Mouse (Mus musculus) left cerebral cortex, adult 2 months (tissue): Measurements from ENCODE around the gene Rtp4. TPM values are rescaled to one million over a fixed set of nuclear protein-coding genes. Genes with fewer than 3 reads are reported as not detected.

Experiments used
- DNase-seq, 2 experiments: peaks; one replicate each; pipeline ENCODE4 v3.0.0; 2021 to 2022; ENCODE audit warnings: low spot score in 2 of 2, mixed read lengths in 1 of 2; ENCODE audit errors: extremely low spot score in 1 of 2
- H3K27ac ChIP-seq: fragments of 200-600 bp; 2 replicates; pipeline ENCODE4 v1.8.1; 2022
- H3K4me3 ChIP-seq: fragments of 200-600 bp; 2 replicates; pipeline ENCODE4 v1.8.1; 2022
- CTCF ChIP-seq: fragments of 200-600 bp; IDR thresholded peaks from 2 replicates; pipeline ENCODE4 v1.8.1; 2022; ENCODE audit warnings: antibody characterized with exemption, mild to moderate bottlenecking, moderate library complexity
- intact Hi-C: fragments of 180-260 bp; cut with DNase I; formaldehyde crosslinking; loops from one replicate; pipeline ENCODE4 v1.15.1; 2025
- total RNA-seq, 2 experiments: library from RNA; stranded (reverse); gene quantifications; 2 replicates each; pipeline ENCODE4 v1.2.3; 2021

Rtp4 gene
- total RNA-seq, 2 experiments from 2014 or later: 1.7 to 2.4 TPM

DNA sequence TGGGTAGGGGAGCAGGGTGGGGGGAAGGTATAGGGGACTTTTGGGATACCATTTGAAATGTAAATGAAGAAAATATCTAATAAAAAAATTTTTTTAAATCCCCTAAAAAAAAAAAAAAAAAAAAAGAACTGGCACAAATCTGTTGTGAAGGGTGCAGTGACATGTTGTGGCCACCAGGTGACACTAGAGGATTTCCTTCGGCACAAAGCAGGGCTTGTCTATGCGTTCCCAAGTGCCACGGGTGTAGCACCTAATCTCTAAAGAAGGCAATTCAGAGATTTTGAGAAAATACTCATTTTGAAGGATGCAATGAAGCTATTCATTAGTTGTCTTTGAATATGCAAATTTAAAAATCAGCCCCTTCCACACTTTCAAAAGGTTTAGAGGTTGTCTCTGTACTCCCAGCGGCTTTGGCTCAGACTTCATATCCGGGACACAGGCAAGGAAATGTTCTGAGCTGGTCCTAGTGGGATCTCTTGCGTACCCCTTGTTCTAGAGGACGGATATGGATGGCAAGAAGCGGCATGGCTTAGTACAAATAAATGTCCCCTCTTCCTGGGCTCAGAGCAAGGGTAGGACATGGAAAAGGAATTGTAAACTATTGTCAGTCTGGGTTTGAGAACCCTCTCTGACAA lies 30.4 kb downstream of the Rtp4 start:
- Histone ChIP-seq H3K4me3 (no peak overlapping the region), H3K27ac (no peak overlapping the region)
- peak; percentile 49 to 61 for DNase-seq
- intact Hi-C loops: loop anchor here (1.0 to 5.0 kb wide), 4 partner anchors 98 to 402 kb away; no protein-coding TSS in a partner anchor
- TF ChIP-seq CTCF: peak; percentile 91

DNA sequence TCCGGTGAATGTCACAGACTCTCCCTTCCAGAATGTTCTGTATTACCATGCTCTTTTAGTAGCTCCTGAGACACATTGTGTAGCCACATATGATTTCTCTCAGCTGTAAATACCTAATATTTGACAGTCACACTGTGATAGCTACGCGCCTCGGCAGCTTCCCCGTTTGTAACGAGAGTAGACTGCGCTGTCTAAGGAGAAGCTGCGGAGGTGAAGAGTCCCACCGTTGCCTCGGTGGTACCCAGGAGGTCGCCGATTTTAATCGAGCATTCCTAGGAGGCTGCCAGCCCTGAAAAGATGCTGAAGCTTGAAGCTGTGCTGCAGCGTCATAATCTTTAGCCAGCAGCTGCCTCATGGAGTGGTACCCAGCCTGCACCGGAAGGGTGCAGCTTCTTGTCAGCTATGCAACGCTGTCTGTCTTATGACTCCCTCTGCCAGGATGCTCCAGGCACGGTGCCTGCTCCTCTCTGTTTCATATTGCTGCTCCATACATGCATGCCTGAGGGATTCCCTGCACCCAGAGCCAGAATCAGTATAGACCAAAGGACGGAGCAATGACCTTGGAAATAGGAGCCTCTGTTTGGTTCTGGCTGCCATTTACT lies 31.0 kb downstream of the Rtp4 start:
- H3K27ac ChIP-seq: no peak overlapping the region
- no peak; the same call in 1 of the 2 replicates for TF ChIP-seq CTCF
- intact Hi-C loops: loop anchor here (1.0 to 5.0 kb wide), 4 partner anchors 99 to 402 kb away; no protein-coding TSS in a partner anchor
- DNase-seq: no peak
- H3K4me3 ChIP-seq: no peak overlapping the region

DNA sequence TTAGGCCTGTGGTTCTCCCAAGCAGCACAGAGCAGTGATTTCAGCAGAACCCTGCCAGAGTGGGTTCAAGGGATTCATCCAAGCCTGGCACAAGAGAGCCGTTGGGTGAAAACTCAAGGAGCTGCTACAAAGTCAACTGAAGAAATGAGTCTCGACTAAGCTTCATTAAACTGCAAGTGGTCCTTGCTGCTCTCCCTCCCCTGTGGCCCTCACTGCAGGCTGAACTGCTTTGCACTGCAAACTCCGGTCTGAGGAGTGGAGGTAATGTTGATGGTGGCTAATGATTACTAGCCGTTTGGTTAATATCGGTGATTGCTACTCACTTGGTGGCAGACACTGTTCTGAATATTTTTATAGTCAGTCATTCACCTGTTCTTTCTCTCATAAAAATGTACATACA lies 34.6 kb downstream of the Rtp4 start:
- no peak for TF ChIP-seq CTCF
- DNase-seq: no peak
- intact Hi-C loops: loop anchor here (5.0 kb wide), 1 partner anchor 168 kb away; no protein-coding TSS in a partner anchor
- Histone ChIP-seq H3K27ac (no peak overlapping the region), H3K4me3 (no peak overlapping the region)

DNA sequence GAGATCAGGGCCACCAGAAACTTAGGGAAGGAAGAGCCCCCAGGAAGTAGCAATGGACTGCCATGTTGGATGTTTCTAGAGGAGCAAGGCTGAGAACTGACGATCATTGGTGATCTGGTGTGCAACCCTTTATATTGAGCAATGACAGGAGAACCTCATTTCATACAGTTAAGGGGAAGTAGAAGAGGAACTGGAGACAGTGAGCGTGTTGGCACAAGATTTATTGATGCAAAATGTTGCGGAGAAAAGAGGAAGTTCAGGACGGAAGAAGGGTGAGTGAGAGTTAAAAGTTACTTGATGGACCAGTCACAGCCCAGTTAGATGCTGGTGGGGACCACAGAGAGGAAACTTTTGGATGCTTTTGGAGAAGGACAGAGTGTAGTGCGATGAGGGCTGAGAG lies 37.1 kb downstream of the Rtp4 start:
- intact Hi-C loops: no loop called here
- DNase-seq: no peak

DNA sequence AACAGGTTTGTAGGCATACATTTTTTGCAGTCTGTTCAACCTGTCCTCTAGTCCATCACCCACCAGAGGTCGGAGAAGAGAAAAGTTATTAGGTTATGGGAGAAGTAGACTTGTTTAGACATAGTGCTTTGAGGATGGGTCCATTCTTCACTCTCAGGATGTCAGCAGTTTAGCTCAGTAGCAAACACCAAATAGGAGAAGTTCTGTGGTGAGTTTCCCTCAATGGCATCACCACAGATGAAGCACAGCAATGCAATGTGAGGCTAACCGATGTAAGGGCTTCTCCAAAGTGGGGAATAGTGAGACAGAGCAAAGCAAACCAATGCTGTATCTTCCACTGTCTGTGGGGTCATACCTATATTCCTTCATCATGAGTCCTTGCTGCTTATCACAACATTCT lies 37.6 kb downstream of the Rtp4 start:
- TF ChIP-seq CTCF: no peak
- DNase-seq: no peak
- intact Hi-C loops: no loop called here
- Histone ChIP-seq H3K4me3 (no peak overlapping the region), H3K27ac (no peak overlapping the region)

More for the DNA sequence above, 37.1 kb downstream of the Rtp4 start:
- TF ChIP-seq CTCF: no peak
- H3K27ac ChIP-seq: no peak overlapping the region
- no peak overlapping the region for H3K4me3 ChIP-seq

DNA sequence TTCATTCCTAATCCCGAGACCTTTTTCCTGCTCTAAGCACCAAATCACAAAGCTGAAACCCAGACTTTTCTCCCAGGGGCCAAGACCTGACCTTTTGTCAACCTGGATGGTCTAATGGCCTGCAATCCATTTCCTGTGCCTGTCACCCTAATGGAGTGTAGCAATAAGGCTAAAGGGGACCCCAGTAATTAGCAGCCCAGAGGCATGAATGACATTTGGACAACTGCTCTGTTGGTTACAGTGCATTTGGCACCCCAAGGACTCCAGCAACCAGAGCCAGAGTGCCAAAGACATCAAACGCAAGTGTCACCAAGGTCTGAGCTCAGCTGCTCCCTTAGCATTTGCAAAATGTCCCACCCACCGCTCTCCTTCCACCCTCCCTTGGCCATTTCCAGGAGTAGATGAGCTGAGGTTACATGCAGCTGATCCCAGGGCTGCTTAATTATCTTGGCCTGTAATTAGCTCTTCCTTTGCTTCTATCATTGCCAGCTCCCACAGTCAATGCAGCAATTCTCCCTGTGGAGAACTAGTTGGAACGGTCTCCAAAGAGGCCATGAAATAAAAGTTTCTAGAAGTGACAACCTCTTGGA lies 48.4 kb downstream of the Rtp4 start:
- no peak for DNase-seq
- no peak overlapping the region for H3K4me3 ChIP-seq
- H3K27ac ChIP-seq: no peak overlapping the region
- intact Hi-C loops: no loop called here
- no peak for TF ChIP-seq CTCF

DNA sequence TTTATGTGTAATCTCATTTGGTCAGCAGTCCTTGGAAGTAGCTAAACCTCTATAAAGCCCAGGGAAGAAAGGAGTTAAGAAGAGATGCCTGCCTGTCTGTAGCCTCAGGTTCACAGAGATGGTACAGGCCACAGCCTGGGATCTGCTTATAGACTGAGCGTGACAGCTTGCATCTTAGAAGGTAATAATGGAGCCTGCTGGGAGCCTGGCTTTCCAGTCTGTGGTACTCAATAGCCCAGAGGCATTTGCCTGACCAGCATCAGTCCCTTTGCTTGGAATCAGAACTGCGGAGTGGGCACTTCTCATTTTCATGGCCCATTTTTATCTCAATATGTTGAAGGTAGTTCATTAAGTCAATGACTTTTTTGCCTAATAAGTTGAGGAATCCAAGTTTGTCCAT lies 54.5 kb downstream of the Rtp4 start:
- no peak overlapping the region for H3K4me3 ChIP-seq
- H3K27ac ChIP-seq: no peak overlapping the region
- intact Hi-C loops: no loop called here
- no peak for TF ChIP-seq CTCF
- DNase-seq: no peak

DNA sequence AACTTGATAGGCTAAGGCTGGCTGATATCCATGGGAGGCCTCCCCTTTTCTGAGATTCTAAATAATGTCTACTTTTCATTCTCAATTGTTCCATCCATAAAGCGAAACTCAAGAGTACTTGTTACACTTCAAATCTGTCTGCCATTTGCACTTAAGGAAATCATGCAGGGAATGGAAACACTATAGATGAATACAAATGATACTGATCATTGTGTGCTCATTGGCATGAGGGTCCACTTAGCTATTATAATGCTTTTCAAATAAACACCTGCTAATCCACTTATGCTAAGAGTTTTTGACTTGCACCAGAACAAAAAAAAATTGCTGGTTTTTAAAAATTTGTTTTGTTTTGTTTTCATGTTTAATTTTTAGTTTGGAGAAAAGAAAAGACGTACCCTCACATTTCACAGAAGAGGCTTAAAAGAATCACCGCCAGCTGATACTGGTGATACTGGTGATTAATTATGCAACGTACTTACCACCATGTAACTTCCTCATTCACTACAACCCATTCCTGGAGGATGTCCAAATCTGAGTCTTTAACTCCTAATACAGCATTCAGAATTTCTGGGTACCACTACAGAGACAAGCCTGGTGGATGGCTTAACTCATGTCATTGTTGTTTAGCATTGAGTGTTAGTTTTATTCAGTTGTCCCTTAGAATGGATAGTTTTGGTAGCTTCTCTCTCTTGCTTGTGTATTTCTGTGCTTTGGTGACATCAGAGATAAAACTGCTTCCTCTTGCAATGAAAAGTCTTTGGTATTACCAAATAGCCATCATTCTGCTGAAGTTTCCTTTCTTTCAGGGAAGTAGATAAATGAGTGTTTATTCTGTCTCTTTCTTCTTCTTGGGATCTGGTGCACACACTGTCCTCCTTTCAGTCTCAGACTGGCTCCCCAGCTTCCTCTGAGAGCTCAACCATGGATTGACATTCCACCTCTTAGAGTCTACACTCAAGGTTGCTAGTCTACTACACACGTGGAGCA lies 71.3 kb downstream of the Rtp4 start:
- TF ChIP-seq CTCF: no peak
- Histone ChIP-seq H3K27ac (no peak overlapping the region), H3K4me3 (no peak overlapping the region)
- intact Hi-C loops: no loop called here
- no peak for DNase-seq

DNA sequence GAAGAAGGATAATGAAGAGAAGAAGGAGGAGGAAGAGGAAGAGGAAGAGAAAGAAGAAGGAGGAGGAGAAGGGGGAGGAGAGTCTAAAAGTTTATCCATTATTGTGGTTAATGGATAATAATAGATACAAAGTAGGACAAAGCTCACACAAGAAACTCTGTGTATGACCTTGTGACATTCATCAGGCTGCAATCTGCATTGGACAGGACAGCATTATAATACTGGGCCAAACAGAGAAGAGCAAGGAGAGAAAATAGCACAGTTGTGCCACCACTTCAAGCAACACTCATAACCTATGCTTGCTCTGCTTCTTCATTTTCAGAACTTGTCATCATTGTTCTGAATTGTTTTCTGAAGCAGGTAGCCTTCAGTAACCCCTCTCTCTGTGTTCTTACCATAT lies 72.4 kb downstream of the Rtp4 start:
- DNase-seq: no peak
- no peak for TF ChIP-seq CTCF
- H3K27ac ChIP-seq: no peak overlapping the region
- intact Hi-C loops: no loop called here
- H3K4me3 ChIP-seq: no peak overlapping the region

DNA sequence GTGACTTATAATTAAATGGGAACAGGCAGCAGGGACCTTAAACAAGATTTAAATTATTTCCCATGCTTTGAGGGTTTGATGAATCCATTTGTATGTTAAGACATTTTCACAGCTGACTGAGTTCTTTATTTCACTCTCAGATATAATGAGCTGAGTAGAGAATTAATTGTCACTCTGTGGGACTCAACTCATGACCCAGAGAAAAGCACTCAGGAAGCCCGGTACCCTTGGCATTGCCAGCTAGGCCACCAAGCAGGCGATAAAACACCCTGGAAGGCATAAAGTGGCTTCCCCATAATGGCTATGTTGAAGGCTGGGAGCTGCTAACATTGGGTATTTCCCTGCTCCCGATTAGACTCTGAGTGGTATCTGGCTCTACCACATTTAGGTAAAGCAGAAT lies 76.6 kb downstream of the Rtp4 start:
- H3K27ac ChIP-seq: no peak overlapping the region
- intact Hi-C loops: no loop called here

DNA sequence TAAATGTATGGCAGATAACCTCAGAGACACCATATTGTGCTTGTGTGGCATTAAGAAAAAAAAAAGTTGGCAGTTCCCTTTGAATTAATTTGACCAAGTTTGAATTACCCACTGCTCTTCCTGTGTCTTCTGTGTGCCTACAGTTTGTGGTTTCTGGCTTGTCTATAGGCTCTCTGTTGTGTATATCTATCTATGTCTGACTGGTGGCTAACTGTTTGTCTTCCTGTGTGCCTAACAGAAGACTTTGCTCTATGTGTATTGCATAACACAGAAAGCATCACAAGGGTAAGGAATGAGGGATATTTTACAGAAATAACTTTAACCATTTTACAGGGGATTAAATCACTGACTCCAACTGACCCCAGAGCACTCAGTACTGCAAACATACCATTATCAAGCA lies 77.9 kb downstream of the Rtp4 start:
- intact Hi-C loops: no loop called here
- no peak overlapping the region for H3K4me3 ChIP-seq
- no peak for DNase-seq

More for the DNA sequence above, 76.6 kb downstream of the Rtp4 start:
- no peak for DNase-seq
- H3K4me3 ChIP-seq: no peak overlapping the region
- no peak for TF ChIP-seq CTCF

DNA sequence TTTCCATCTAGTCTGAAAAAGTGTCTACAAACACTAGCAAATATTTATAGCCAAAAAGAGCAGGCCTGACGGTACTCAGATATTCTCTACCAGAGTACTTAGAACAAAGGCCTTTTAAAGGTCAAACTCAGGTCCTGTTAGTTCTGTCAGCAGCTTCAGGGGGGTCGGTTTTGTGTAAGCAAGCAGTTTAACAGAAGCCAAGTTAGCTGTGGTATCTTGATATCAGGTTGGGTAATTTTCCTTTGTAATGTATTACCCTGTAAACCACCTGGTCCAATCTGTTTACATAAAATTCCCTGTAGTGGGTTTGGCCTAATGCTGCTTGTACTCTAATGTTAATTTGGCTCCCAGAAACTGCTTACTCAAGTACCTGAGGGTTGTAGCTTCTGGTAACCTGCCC lies 86.1 kb downstream of the Rtp4 start:
- H3K4me3 ChIP-seq: no peak overlapping the region
- no peak for TF ChIP-seq CTCF
- no peak for DNase-seq
- no peak overlapping the region for H3K27ac ChIP-seq
- intact Hi-C loops: no loop called here

More for the DNA sequence above, 77.9 kb downstream of the Rtp4 start:
- H3K27ac ChIP-seq: no peak overlapping the region
- no peak for TF ChIP-seq CTCF
